In the genomic region with DNA sequence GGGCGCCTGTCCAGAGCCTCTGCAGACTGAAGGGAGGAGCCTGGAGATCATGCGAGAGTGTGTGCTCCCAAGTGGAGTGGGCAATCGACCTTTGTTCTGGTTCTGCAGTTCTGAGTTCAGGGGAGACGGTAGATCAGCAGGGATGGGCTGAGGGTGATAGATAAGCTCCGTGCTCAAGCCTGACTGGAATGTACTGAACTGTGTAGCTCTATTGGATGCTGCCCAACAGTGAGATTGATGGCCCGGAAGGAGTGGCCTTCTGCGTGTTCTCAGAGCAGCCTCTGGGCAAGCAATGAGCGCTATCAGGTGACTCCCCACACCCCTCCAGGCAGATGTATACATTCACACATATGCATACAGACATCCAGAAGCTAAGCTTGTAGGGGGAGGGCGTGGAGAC, we compare ENCODE assay signal across 9 mouse cellular contexts.
A peak's percentile ranks its signal among the peaks of the same experiment; 100 is the strongest.
DNase-seq lines count a peak whose midpoint lies in the region; ATAC-seq lines count a peak whose summit lies in the region.
"Had no signal": no experiment of that assay in that cellular context is flagged by ENCODE, and none has a peak within 500 bp of the region (broad histone marks: within the 10 kb centered on the region; RNA-seq: fewer than 3 reads in every experiment).

No protein-coding gene starts in this region.

- H3K27ac ChIP-seq in intestine, embryonic 15.5 days = 0 out of 2 replicates have a peak overlapping the region, but pooled peaks have one; percentile 17
- no peak overlapping the region for H3K27ac ChIP-seq in forebrain, embryonic 13.5 days
- H3K27ac ChIP-seq: hindbrain, embryonic 15.5 days had no signal

- no peaks in the 10 kb centered on the region for H3K9me3 ChIP-seq in intestine, embryonic 15.5 days
- H3K9me3 ChIP-seq in forebrain, embryonic 13.5 days (replicated peaks) = no peaks in the 10 kb centered on the region
- H3K9me3 ChIP-seq: hindbrain, embryonic 15.5 days had no signal

- 0 out of 2 replicates have a peak, but pooled peaks have one; percentile 30 for ATAC-seq in erythroid progenitor cell, adult 5-6 weeks (replicated peaks; ENCODE audit: low FRiP score, poor library complexity, severe bottlenecking)
- peak; percentile 99 for ATAC-seq in intestine, embryonic 15.5 days
- peak; percentile 98 for ATAC-seq in megakaryocyte-erythroid progenitor cell, adult 5-6 weeks (replicated peaks; ENCODE audit: low FRiP score, low TSS enrichment, poor library complexity, severe bottlenecking)
- ATAC-seq in forebrain, embryonic 13.5 days = no peak; the same call in 1 of the 2 replicates

- peaks cover 12% of the 10 kb centered on the region for H3K4me1 ChIP-seq in intestine, embryonic 15.5 days (replicated peaks)
- H3K4me1 ChIP-seq in forebrain, embryonic 13.5 days = peaks cover 7% of the 10 kb centered on the region
- H3K4me1 ChIP-seq: hindbrain, embryonic 15.5 days had no signal

- H3K27me3 ChIP-seq in intestine, embryonic 15.5 days (replicated peaks) = no peaks in the 10 kb centered on the region
- H3K27me3 ChIP-seq in forebrain, embryonic 13.5 days = no peaks in the 10 kb centered on the region
- H3K27me3 ChIP-seq: hindbrain, embryonic 15.5 days had no signal

- DNase-seq in adrenal gland, adult (ENCODE audit: inconsistent age in 2 of 2, low spot score in 1 of 2) = peak; percentile 62 to 74
- no peak for DNase-seq in adrenal gland, postnatal 4 days (ENCODE audit: low spot score in 2 of 2)
- DNase-seq in gastrocnemius, postnatal 4 days (ENCODE audit: low spot score in 2 of 2) = no peak
- DNase-seq in left cerebral cortex, adult 18-20 months (ENCODE audit: low spot score in 2 of 2) = no peak

- H3K9ac ChIP-seq in intestine, embryonic 15.5 days = no peak overlapping the region
- H3K9ac ChIP-seq in forebrain, embryonic 13.5 days = no peak overlapping the region
- H3K9ac ChIP-seq: hindbrain, embryonic 15.5 days had no signal

- no peaks in the 10 kb centered on the region for H3K36me3 ChIP-seq in intestine, embryonic 15.5 days
- H3K36me3 ChIP-seq in forebrain, embryonic 13.5 days (ENCODE audit: poor library complexity, severe bottlenecking) = no peaks in the 10 kb centered on the region
- H3K36me3 ChIP-seq: hindbrain, embryonic 15.5 days had no signal

- 17% methylated on average over 9 of the region's 9 CpGs for WGBS in intestine, embryonic 15.5 days
- 75% methylated on average over 9 of the region's 9 CpGs for WGBS in forebrain, embryonic 13.5 days

- H3K4me3 ChIP-seq in intestine, embryonic 15.5 days (replicated peaks) = no peak overlapping the region
- no peak overlapping the region for H3K4me3 ChIP-seq in forebrain, embryonic 13.5 days
- H3K4me3 ChIP-seq: hindbrain, embryonic 15.5 days had no signal

- H3K4me2 ChIP-seq in intestine, embryonic 15.5 days (replicated peaks) = no peak overlapping the region
- no peak overlapping the region for H3K4me2 ChIP-seq in forebrain, embryonic 13.5 days
- H3K4me2 ChIP-seq: hindbrain, embryonic 15.5 days had no signal

Comparison
In these comparisons a context has a peak if more than half of its experiments do, and no peak if none do; other contexts are left out.
1. DNase-seq: peak in adrenal gland, adult (2 of 2); none in adrenal gland, postnatal 4 days (0 of 2), gastrocnemius, postnatal 4 days (0 of 2) and left cerebral cortex, adult 18-20 months (0 of 2).